Mouse (Mus musculus): ENCODE measurements around the gene Mmel1. TPM values are rescaled to one million over a fixed set of nuclear protein-coding genes. Genes with fewer than 3 reads are reported as not detected.

Gene Mmel1
- polyA plus RNA-seq, 1 experiment from 2014 or later, result 0.56 TPM

DNA sequence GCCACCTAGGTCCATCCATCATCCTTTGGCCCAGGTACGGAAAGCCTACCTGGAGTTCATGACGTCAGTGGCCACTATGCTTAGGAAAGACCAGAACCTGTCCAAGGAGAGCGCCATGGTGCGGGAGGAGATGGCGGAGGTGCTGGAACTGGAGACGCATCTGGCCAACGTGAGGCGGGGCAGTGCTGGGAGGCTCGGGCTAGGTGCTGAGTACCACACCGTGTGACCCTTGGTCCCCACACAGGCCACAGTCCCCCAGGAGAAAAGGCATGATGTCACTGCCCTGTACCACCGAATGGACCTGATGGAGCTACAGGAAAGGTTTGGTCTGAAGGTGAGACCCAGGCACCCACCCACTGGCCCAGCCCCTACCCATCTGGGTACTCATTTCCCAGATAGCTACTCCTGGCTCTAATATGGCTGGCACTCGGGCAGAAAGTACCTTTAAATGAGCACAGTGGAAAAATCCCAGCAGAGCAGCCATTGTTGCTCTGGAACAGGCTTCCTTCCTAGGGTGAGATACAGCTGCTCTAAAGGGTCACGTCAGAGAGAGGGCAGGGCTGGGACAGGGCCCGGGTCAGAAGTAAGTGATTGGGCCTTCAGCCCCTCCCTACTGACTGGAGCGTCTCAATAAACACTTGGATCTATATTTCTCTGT, 18.3 kb downstream of the Mmel1 start:
- Histone ChIP-seq H3K27ac (ENCODE audit: low read depth, low read length) (no peak overlapping the region), H3K36me3 (ENCODE audit: control insufficient read depth, insufficient read depth, low read length) (no peaks in the 10 kb centered on the region), H3K27me3 (ENCODE audit: control insufficient read depth, insufficient read depth, low read length) (no peaks in the 10 kb centered on the region), H3K9ac (ENCODE audit: low read length) (no peak overlapping the region), H3K4me2 (no peak overlapping the region), H3K4me1 (ENCODE audit: control insufficient read depth, insufficient read depth, low read length) (no peaks in the 10 kb centered on the region), H3K9me3 (ENCODE audit: control insufficient read depth, low read length) (no peaks in the 10 kb centered on the region), H3K4me3 (ENCODE audit: low read depth, low read length) (no peak overlapping the region)
- DNase-seq (ENCODE audit: low spot score, missing footprints) (peak; percentile 81), ATAC-seq (ENCODE audit: low FRiP score) (no peak)
- 84% methylated on average over 15 of the region's 15 CpGs for WGBS

DNA sequence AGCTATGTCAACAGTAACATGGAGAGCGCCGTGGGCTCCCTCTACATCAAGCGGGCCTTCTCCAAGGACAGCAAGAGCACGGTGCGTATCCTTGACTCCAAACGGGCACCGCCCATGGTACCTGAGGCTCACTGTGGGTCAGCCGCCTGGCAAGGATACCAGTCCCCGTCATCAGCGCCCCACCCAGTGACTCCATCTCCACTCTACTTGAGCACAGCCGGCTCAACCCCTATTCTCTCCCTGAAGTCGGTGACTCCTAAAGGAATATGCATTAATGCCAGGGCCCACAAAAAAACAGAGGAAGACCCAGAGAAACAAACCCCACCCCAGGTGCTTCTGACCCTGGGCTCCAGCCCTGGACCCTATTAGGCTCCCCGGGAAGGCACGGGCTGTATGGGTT, 21.5 kb downstream of the Mmel1 start:
- Histone ChIP-seq H3K4me3 (ENCODE audit: low read depth, low read length) (no peak overlapping the region), H3K27me3 (ENCODE audit: control insufficient read depth, insufficient read depth, low read length) (no peaks in the 10 kb centered on the region), H3K4me1 (ENCODE audit: control insufficient read depth, insufficient read depth, low read length) (no peaks in the 10 kb centered on the region), H3K4me2 (no peak overlapping the region), H3K27ac (ENCODE audit: low read depth, low read length) (no peak overlapping the region), H3K36me3 (ENCODE audit: control insufficient read depth, insufficient read depth, low read length) (no peaks in the 10 kb centered on the region), H3K9me3 (ENCODE audit: control insufficient read depth, low read length) (no peaks in the 10 kb centered on the region), H3K9ac (ENCODE audit: low read length) (no peak overlapping the region)
- ATAC-seq (ENCODE audit: low FRiP score) (no peak), DNase-seq (ENCODE audit: low spot score, missing footprints) (peak; percentile 69)
- 89% methylated on average over 14 of the region's 14 CpGs for WGBS

GRCm38 (mm10) chr4:154895549-154895948, 26.2 kb downstream of the Mmel1 start:
- no peaks in the 10 kb centered on the region for H3K9me3 ChIP-seq (ENCODE audit: control insufficient read depth, low read length)
- H3K4me3 ChIP-seq (ENCODE audit: low read depth, low read length), result no peak overlapping the region
- no peak overlapping the region for H3K4me2 ChIP-seq
- no peaks in the 10 kb centered on the region for H3K36me3 ChIP-seq (ENCODE audit: control insufficient read depth, insufficient read depth, low read length)
- H3K27ac ChIP-seq (ENCODE audit: low read depth, low read length), result no peak overlapping the region
- 82% methylated on average over 5 of the region's 5 CpGs for WGBS
- no peaks in the 10 kb centered on the region for H3K27me3 ChIP-seq (ENCODE audit: control insufficient read depth, insufficient read depth, low read length)
- DNase-seq (ENCODE audit: low spot score, missing footprints), result no peak
- H3K4me1 ChIP-seq (ENCODE audit: control insufficient read depth, insufficient read depth, low read length), result peaks cover 12% of the 10 kb centered on the region
- H3K9ac ChIP-seq (ENCODE audit: low read length), result no peak overlapping the region
- ATAC-seq (ENCODE audit: low FRiP score), result no peak

DNA sequence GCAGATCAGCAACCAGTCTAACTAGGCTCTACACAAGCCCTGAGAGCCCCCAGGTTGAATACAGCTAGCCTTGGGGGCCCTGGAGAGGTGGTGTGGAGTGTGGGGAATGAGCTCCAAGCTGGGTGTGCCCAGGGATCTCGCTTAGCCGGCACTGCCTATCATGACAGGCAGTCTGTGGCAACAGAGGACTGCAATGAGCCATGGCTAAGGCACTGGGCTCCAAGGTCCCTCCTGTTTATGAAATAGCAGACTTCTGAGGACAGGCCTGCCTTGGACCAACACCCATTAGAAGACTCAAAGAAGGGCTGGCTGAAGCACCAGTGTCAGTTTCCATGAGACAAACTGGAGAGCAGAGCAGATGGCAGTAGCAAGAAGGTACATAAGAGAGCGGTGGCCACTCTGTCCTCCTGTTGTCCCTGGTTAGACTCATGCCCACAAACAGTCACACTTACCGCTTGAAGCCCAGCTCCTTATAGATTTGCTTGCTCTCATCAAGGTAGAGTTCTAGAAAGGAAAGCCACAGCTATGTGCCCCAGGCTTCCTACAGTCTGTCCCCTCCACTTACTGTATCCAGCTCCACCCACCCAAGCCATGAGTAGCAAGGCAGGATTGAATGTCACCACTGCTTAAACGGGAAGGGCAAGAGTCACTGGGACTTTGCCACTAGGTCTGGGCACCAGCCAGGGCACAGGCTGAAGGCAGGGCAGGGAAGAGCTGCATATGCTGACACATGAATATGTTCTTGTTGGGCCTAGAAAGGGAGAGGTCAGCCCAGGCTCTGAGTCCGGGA, 28.5 kb downstream of the Mmel1 start:
- peak overlapping the region; percentile 54 for H3K4me3 ChIP-seq (ENCODE audit: low read depth, low read length)
- peak overlapping the region; percentile 91 for H3K4me2 ChIP-seq
- peak overlapping the region; percentile 74 for H3K9ac ChIP-seq (ENCODE audit: low read length)
- H3K27ac ChIP-seq (ENCODE audit: low read depth, low read length), result no peak overlapping the region
- ATAC-seq (ENCODE audit: low FRiP score) (no peak), DNase-seq (ENCODE audit: low spot score, missing footprints) (no peak)
- H3K4me1 ChIP-seq (ENCODE audit: control insufficient read depth, insufficient read depth, low read length), result peaks cover 12% of the 10 kb centered on the region
- no peaks in the 10 kb centered on the region for H3K9me3 ChIP-seq (ENCODE audit: control insufficient read depth, low read length)
- no peaks in the 10 kb centered on the region for H3K36me3 ChIP-seq (ENCODE audit: control insufficient read depth, insufficient read depth, low read length)
- H3K27me3 ChIP-seq (ENCODE audit: control insufficient read depth, insufficient read depth, low read length), result no peaks in the 10 kb centered on the region
- 71% methylated on average over 6 of the region's 6 CpGs for WGBS

DNA sequence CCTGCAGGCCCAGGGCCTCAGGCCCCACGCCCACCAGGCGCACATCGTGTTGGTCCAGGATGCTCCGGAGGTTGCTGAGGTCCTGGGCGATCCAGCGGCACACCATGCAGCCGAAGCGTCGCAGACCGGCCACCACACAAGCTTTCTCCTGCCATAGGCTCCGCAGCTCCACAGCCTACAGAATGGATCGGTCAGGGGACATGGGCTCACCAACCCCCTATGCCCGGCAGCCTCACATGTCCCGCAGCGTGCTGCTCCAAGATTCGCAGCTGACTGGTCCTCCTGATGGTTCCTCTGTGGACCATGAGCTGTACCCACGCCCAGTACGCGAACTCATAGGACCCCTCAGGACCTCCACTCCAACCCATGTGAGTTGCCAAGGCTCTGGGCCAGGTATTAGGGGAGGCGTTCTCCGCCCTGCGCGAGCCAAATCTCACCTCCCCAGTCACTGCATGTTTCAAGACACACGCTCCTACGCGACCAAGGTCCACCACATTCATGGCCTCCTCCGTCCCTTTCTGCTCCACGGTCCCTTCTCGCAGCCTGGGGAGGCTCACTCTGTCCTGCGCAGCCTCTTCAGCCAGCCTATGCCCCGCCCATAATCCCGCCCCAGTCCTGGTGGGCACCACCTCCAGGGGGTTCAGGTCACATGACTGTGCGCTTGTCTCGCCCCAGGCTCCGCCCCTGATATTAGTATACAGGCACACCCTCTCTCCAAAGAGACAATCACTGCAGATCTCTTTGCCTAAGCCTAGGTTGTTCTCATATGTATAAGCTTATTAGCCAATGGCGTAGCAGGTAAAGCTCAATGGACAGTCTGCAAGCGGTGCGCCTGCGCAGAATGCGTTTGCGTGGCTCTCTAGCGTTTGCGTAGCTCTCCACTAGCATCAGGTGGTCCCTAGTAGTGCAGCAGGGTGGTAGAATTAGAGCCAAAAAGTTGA, 29.4 kb downstream of the Mmel1 start, which contains the start of gene Fam213b:
TSS of gene Fam213b (minus strand) at position 630 of the 941 bp plus-strand sequence.
- Histone ChIP-seq H3K4me2 (peak within 1 kb of the TSS; percentile 91), H3K4me1 (ENCODE audit: control insufficient read depth, insufficient read depth, low read length) (peaks cover 12% of the 10 kb centered on the region), H3K27ac (ENCODE audit: low read depth, low read length) (no peak within 1 kb of the TSS), H3K4me3 (ENCODE audit: low read depth, low read length) (peak within 1 kb of the TSS; percentile 54), H3K9me3 (ENCODE audit: control insufficient read depth, low read length) (no peaks in the 10 kb centered on the region), H3K27me3 (ENCODE audit: control insufficient read depth, insufficient read depth, low read length) (no peaks in the 10 kb centered on the region), H3K36me3 (ENCODE audit: control insufficient read depth, insufficient read depth, low read length) (no peaks in the 10 kb centered on the region), H3K9ac (ENCODE audit: low read length) (peak within 1 kb of the TSS; percentile 74)
- DNase-seq (ENCODE audit: low spot score, missing footprints), result peak; percentile 98
- ATAC-seq (ENCODE audit: low FRiP score), result peak; percentile 98
- whole genome bisulfite sequencing, result 2% methylated on average over 43 of the region's 43 CpGs

GRCm38 (mm10) chr4:154902371-154902770, 33.0 kb downstream of the Mmel1 start:
- H3K27me3 ChIP-seq (ENCODE audit: control insufficient read depth, insufficient read depth, low read length), result no peaks in the 10 kb centered on the region
- ATAC-seq (ENCODE audit: low FRiP score) (no peak), DNase-seq (ENCODE audit: low spot score, missing footprints) (no peak)
- no peaks in the 10 kb centered on the region for H3K36me3 ChIP-seq (ENCODE audit: control insufficient read depth, insufficient read depth, low read length)
- H3K4me3 ChIP-seq (ENCODE audit: low read depth, low read length), result no peak overlapping the region
- H3K4me2 ChIP-seq, result no peak overlapping the region
- no peak overlapping the region for H3K27ac ChIP-seq (ENCODE audit: low read depth, low read length)
- WGBS, result 96% methylated on average over 2 of the region's 2 CpGs
- H3K9me3 ChIP-seq (ENCODE audit: control insufficient read depth, low read length), result no peaks in the 10 kb centered on the region
- no peak overlapping the region for H3K9ac ChIP-seq (ENCODE audit: low read length)
- peaks cover 12% of the 10 kb centered on the region for H3K4me1 ChIP-seq (ENCODE audit: control insufficient read depth, insufficient read depth, low read length)

DNA sequence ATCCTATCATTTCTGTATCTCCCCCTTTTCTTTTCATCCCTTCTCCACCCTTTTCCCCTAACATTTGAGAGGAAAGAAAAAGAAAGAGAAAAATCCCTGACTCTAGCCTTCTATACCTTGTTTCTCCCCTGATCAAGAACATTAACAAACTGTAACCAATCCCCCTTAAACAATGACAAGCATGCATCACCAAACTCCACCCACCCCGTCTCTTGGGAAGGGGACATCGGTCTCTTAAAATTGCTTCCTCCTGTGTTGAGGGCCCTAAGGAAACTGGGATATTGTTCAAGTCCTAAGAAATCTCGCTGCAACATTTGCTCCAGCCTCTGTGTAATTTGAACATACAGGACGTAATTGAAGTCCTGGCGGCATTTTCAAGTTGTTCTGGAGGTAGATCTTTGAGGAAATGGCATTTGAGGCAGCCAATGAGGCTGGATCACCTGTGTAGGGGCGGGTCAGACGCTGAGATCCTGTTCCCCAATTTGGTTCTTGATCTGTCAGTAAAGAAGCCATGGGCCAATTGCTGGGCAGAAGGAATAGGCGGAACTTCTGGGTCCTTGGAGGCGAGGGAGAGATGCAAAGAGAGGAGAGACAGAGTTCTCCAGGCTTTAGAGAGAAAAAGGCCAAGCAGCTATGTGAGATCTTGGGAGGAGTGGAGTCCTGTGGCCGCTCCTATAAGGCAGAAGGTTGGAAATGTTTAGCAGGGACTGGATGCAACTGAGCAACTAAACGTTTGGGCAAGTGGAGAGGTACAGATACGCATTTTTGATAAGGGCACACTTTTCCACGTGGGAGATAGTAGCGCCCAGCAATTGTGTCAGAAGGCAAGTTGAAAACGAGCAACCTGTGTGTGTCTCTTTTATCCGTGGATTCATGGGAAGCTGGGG, 35.0 kb downstream of the Mmel1 start:
- Histone ChIP-seq H3K27me3 (ENCODE audit: control insufficient read depth, insufficient read depth, low read length) (no peaks in the 10 kb centered on the region), H3K9me3 (ENCODE audit: control insufficient read depth, low read length) (no peaks in the 10 kb centered on the region), H3K27ac (ENCODE audit: low read depth, low read length) (no peak overlapping the region), H3K9ac (ENCODE audit: low read length) (peak overlapping the region; percentile 6; the same call in 1 of the 2 replicates), H3K4me3 (ENCODE audit: low read depth, low read length) (peak overlapping the region; percentile 21), H3K36me3 (ENCODE audit: control insufficient read depth, insufficient read depth, low read length) (no peaks in the 10 kb centered on the region), H3K4me2 (peak overlapping the region; percentile 48), H3K4me1 (ENCODE audit: control insufficient read depth, insufficient read depth, low read length) (peaks cover 2% of the 10 kb centered on the region; the same call in 1 of the 2 replicates)
- ATAC-seq (ENCODE audit: low FRiP score) (peak; percentile 86), DNase-seq (ENCODE audit: low spot score, missing footprints) (peak; percentile 90)
- 5% methylated on average over 16 of the region's 16 CpGs for WGBS

- Histone ChIP-seq H3K4me2 (no peak overlapping the region), H3K36me3 (ENCODE audit: control insufficient read depth, insufficient read depth, low read length) (no peaks in the 10 kb centered on the region), H3K27ac (ENCODE audit: low read depth, low read length) (no peak overlapping the region), H3K4me1 (ENCODE audit: control insufficient read depth, insufficient read depth, low read length) (peaks cover 12% of the 10 kb centered on the region), H3K9ac (ENCODE audit: low read length) (0 out of 2 replicates have a peak overlapping the region, but pooled peaks have one; percentile 12), H3K4me3 (ENCODE audit: low read depth, low read length) (no peak overlapping the region), H3K27me3 (ENCODE audit: control insufficient read depth, insufficient read depth, low read length) (no peaks in the 10 kb centered on the region), H3K9me3 (ENCODE audit: control insufficient read depth, low read length) (no peaks in the 10 kb centered on the region)
- DNase-seq (ENCODE audit: low spot score, missing footprints), result peak; percentile 92
- 50% methylated on average over 17 of the region's 17 CpGs for WGBS
- ATAC-seq (ENCODE audit: low FRiP score), result peak; percentile 61; the same call in 1 of the 2 replicates
Observed at GRCm38 (mm10) chr4:154907833-154908232, 38.4 kb downstream of the Mmel1 start.

Measured in midbrain, embryonic 11.5 days (tissue).